Mouse (Mus musculus) gonadal fat pad, adult 2 months (tissue): ENCODE results near the gene Mthfd2. TPM values are rescaled to one million over a fixed set of nuclear protein-coding genes. Genes with fewer than 3 reads are reported as not detected.
A peak's percentile ranks its signal among the peaks of the same experiment; 100 is the strongest.
"Not testable (repeated sequence)": the region's sequence is repeated elsewhere in the genome, so short reads cannot be mapped to it uniquely, and the experiment has no call there.

ENCODE experiments used
- DNase-seq: peaks from one replicate; pipeline ENCODE4 v3.0.0-alpha.2; 2012; ENCODE audit warnings: low read depth
- polyA plus RNA-seq: library from polyadenylated mRNA; depleted of rRNA; stranded (reverse); fragments of >200 nt; gene quantifications from 2 replicates; pipeline ENCODE4 v1.2.3, GENCODE M21; 2012; rRNA removed

Mthfd2 gene
- 37.8 and 49.5 TPM in 2 replicates for polyA plus RNA-seq

- peak; percentile 52 for DNase-seq
Observed at GRCm38 (mm10) chr6:83325525-83326393, at the start of gene Mthfd2, which contains the start of gene Mob1a. Gene Mthfd2 (minus strand): TSS chr6:83325908. Gene Mob1a (plus strand): TSS chr6:83326016.

- DNase-seq, result no peak
Observed at GRCm38 (mm10) chr6:83373704-83374300, 48.1 kb upstream of the Mthfd2 start.

- DNase-seq, result no peak
Observed at GRCm38 (mm10) chr6:83371350-83371749, 45.6 kb upstream of the Mthfd2 start.

DNA sequence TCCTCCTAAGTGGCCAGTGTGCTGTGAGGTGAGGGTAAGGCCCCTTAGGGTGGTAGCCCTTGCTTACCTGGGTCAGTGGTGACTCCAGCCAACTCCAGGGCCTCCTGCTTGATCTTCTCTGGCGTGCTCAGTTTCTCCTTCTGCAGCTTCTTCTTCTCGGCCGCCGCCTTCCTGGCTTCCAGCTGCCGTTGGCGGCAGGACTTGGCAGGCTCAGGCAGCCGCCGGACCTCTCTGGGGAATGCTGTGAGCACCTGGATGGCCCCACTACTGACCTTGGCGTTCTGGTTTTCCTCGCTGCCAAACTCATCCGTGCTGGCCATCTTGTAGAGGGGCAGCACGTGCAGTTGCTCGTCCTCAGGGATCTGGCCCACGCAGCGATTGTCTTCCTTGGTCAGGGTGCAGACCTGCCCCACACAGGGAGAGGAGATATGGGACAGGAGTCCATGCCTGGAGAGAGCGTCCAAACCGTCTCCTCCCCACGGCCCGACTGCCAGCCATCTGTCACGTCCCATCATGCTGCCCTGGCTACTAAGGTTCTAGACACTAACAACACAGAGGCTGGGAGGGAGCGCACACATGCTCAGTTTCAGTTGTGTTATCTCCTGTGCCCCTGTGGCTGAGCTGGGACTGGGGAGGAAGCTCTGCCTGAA is 44.7 kb upstream of the Mthfd2 start:
- DNase-seq, result no peak

DNA sequence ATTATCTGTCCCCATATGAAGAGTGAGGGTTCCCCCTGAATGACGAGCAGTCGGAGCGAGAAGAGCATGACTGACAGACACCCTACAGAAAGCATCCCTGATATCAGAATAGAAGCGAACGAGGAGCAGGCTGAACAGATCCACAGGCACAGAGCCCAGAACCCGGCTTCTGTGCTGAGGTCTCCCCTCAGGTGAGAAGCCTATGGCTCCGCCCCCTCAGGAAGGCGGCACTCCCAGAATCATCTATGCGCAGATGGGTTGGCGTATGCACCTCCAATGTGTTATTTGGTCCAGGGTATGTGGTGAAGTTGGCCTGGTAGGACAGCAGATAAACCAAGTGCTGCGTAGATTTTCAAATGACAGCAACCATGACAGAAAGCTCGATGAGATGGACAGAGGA is 37.4 kb upstream of the Mthfd2 start:
- DNase-seq, result no peak

DNA sequence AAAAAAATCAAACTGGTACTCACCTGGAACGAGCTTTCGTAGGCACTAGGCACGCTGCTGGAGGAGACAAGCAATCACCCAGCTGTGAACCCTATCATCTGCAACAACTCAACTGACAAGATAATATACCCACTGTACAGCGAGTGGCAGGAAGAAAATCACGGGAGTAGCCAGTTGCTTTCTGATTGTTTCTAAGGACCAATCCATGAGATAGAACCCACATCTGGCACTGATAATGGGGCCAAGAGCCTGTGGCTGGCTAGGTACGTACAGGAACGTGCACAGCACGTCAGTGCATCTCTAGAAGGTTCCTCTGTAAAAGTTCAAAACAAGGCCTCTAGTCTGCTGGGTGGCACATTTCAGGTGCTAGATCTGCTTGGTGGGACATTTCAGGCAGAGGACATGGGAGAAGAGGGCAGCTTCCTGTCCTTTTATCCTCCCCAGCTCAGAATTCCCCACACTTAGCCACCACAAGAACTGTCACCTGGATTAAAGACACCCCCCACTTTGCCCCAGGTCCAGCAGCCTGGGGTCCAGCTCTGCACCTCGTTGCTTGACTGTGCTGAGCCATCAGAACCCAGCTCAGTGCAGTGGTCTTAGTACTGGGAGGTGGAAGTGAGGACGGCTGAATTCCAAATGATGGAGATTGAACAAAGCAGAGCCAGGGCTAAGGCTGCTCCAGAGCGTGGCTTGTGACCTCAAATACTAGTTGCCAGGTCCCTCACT is 36.0 kb upstream of the Mthfd2 start:
- no peak for DNase-seq

- no peak for DNase-seq
Observed at GRCm38 (mm10) chr6:83357436-83357835, 31.7 kb upstream of the Mthfd2 start.

DNA sequence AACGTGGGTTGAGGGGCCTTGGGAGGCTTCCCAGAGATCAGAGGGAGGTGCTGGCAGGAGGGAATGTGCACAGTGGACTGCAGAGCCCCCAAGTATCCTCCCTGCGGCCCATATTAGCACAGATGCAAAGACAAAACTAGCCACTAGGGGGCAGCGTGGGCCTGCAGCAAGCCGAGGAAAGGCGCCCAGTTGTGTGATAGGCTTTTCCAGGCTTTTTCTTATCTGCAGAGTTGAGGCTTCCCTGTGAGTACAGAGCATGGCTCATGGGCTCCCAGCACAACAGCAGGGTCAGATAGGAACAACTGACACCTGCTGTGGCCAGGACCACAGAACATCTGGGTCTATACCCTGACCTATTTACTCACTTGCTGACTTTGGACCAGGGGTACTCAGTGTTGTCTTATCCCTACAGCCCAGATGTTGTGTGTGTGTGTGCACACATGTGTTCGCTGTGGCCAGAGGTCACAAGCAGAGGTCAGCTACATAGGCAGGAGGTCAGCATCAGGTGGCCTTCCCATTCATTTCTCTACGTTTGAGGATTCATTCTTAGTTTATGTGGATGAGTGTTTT is 30.9 kb upstream of the Mthfd2 start:
- DNase-seq, result no peak

- peak; percentile 58 for DNase-seq
Observed at GRCm38 (mm10) chr6:83354856-83355781, 29.4 kb upstream of the Mthfd2 start.

- DNase-seq, result no peak
Observed at GRCm38 (mm10) chr6:83352666-83353410, 27.1 kb upstream of the Mthfd2 start.

GRCm38 (mm10) chr6:83351490-83352160 is 25.9 kb upstream of the Mthfd2 start:
- DNase-seq, result no peak

- DNase-seq, result no peak
Observed at GRCm38 (mm10) chr6:83350851-83351405, 25.2 kb upstream of the Mthfd2 start.

DNA sequence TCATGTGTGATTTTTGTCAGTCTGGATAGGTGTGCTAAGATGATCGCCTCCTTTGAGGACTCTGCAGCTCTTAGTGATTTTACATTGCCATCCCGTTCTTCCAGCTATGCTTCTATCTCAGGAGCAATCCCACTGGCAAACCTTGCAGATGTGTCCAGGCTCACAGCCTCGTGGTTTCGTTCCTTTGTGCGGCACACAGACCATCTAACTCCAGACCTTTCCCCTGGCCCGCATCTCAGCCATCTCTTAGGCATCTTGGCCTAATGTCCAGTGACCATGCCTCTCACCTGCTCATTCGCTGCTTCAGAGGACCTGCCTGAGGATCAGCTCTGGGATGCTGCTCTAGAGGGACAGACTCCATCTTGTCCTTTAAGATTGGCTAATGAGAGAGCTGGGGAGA is 24.5 kb upstream of the Mthfd2 start:
- no peak for DNase-seq

DNA sequence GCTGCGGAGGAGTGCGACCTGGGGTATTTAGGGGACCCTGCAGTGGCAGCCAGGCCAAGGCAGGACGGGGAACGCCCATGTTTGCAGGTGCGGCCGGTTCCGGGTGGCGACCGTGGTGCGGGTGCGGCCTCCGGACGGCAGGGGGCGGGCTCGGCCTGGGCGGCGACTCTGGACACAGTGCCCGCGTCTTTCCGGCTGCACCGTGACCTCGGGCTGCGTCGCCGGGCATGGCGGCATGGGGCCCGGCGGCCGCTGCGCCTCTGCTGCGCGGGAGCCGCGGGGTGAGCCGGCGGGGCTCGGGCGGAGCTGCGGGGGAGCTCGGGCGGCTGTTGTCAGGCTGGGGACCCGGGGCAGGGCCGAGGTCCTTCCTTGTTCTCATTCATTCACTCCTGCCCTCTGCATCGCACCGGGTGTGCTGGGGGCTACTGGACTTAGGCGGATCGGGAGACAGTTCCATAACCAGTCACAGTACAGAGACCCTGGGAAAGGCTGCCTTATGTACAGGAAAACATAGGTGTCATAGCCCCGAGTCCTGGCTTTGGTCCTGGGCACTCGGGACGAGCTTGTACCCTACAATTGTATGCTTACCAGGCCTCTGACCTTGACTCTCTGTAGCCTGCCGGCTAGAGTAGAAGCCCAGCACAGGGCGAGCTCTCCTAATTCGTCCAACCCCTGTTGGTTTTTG is 23.7 kb upstream of the Mthfd2 start:
- no peak for DNase-seq

GRCm38 (mm10) chr6:83348873-83349272 is 23.2 kb upstream of the Mthfd2 start, which contains the start of gene Bola3:
Gene Bola3 (plus strand): TSS chr6:83349147.
- DNase-seq, result peak; percentile 64

GRCm38 (mm10) chr6:83347916-83348315 is 22.2 kb upstream of the Mthfd2 start:
- DNase-seq, result no peak

DNA sequence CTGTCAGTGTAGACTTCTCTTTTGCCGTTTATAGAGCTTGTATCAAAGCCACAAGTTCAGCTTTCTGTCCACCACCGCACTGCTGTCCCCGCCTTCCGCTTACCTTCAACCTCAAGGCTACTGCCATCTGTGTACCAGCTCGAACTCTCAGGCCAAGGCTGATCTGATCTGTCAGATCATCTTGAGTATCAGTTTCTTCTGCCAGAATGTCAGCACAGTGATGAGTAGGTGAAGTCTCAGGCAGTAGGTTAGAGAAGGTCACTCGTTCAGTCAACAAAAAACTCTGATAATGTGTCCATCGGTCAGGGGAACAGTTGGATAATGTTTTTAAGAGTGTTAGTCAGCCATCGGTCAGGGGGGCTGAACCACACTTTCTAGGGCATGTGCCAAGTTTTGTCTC is 19.6 kb upstream of the Mthfd2 start:
- DNase-seq, result not testable (repeated sequence)

- DNase-seq, result no peak
Observed at GRCm38 (mm10) chr6:83342957-83343356, 17.2 kb upstream of the Mthfd2 start.
